Mouse (Mus musculus): Measurements from ENCODE around the gene Ntf3. TPM values are rescaled to one million over a fixed set of nuclear protein-coding genes. Genes with fewer than 3 reads are reported as not detected.

Gene Ntf3
- total and polyA plus RNA-seq, 3 experiments, result not detected

- dilution Hi-C loops (cut with MboI; ENCODE audit: extremely low pct_ligation_motif_present, extremely low pct_unique_long_range_greater_than_20kb, low sequenced_read_pairs), result no loop called here
- Histone ChIP-seq H3K4me3 (replicated peaks in 1 of 3; ENCODE audit: low read depth in 2 of 3, low read length in 2 of 3, poor library complexity in 1 of 3) (no peak overlapping the region), H3K9ac (ENCODE audit: insufficient read depth, low read depth) (no peak overlapping the region), H3K4me1 (ENCODE audit: control insufficient read depth in 1 of 2, insufficient read depth in 2 of 2) (no peaks in the 10 kb centered on the region), H3K27ac (ENCODE audit: insufficient read depth, low read depth) (no peak overlapping the region), H3K79me2 (replicated peaks; ENCODE audit: control insufficient read depth, extremely low read depth, insufficient read depth, poor library complexity, severe bottlenecking) (no peaks in the 10 kb centered on the region), H3K36me3 (replicated peaks in 1 of 2; ENCODE audit: control insufficient read depth in 1 of 2, insufficient read depth in 1 of 2, low read length in 1 of 2) (no peaks in the 10 kb centered on the region), H3K4me2 (ENCODE audit: insufficient read depth, low read depth, poor library complexity, severe bottlenecking) (no peak overlapping the region), H3K27me3 (replicated peaks) (peaks cover 85% of the 10 kb centered on the region), H3K9me3 (replicated peaks; ENCODE audit: low read length) (no peaks in the 10 kb centered on the region)
- no peak for TF ChIP-seq PAX5 (IDR thresholded peaks at IDR 0.05; ENCODE audit: low read length)
- no peak for TF ChIP-seq ELF1 (IDR thresholded peaks at IDR 0.05; ENCODE audit: low read depth, low read length)
- TF ChIP-seq POLR2AphosphoS2 (IDR thresholded peaks at IDR 0.05; ENCODE audit: low read depth, low read length), result no peak
- no peak for TF ChIP-seq SIN3A (IDR thresholded peaks at IDR 0.05; ENCODE audit: low read length)
- TF ChIP-seq CHD2 (IDR thresholded peaks at IDR 0.05; ENCODE audit: low read length), result no peak
- TF ChIP-seq EP300 (IDR thresholded peaks at IDR 0.05; ENCODE audit: low read length), result no peak
- no peak for TF ChIP-seq JUN (IDR thresholded peaks at IDR 0.05; ENCODE audit: insufficient read depth, low read depth, low read length)
- no peak for TF ChIP-seq RCOR1 (conservative IDR thresholded peaks at IDR 0.05; ENCODE audit: low read depth, low read length)
- no peak for TF ChIP-seq CTCF (conservative IDR thresholded peaks at IDR 0.05 in 1 of 2, IDR thresholded peaks at IDR 0.05 in 1 of 2; ENCODE audit: low read depth in 2 of 2, low read length in 2 of 2)
- TF ChIP-seq MYC (IDR thresholded peaks at IDR 0.05; ENCODE audit: low read depth, low read length), result no peak
- no peak for DNase-seq (ENCODE audit: extremely low read depth)
- in situ Hi-C loops (cut with MboI; ENCODE audit: low pct_ligation_motif_present, low pct_unique_long_range_greater_than_20kb, low sequenced_read_pairs), result no loop called here
Observed at GRCm38 (mm10) chr6:126141472-126141871, 25.2 kb downstream of the Ntf3 start.

- no peak overlapping the region for H3K4me2 ChIP-seq (ENCODE audit: insufficient read depth, low read depth, poor library complexity, severe bottlenecking)
- dilution Hi-C loops (cut with MboI; ENCODE audit: extremely low pct_ligation_motif_present, extremely low pct_unique_long_range_greater_than_20kb, low sequenced_read_pairs), result no loop called here
- DNase-seq (ENCODE audit: extremely low read depth), result no peak
- no peak overlapping the region for H3K27ac ChIP-seq (ENCODE audit: insufficient read depth, low read depth)
- no peaks in the 10 kb centered on the region for H3K4me1 ChIP-seq (ENCODE audit: control insufficient read depth in 1 of 2, insufficient read depth in 2 of 2)
- H3K27me3 ChIP-seq (replicated peaks), result peaks cover 79% of the 10 kb centered on the region
- in situ Hi-C loops (cut with MboI; ENCODE audit: low pct_ligation_motif_present, low pct_unique_long_range_greater_than_20kb, low sequenced_read_pairs), result no loop called here
- no peaks in the 10 kb centered on the region for H3K79me2 ChIP-seq (replicated peaks; ENCODE audit: control insufficient read depth, extremely low read depth, insufficient read depth, poor library complexity, severe bottlenecking)
- H3K4me3 ChIP-seq (replicated peaks in 1 of 3; ENCODE audit: low read depth in 2 of 3, low read length in 2 of 3, poor library complexity in 1 of 3), result no peak overlapping the region
- H3K36me3 ChIP-seq (replicated peaks in 1 of 2; ENCODE audit: control insufficient read depth in 1 of 2, insufficient read depth in 1 of 2, low read length in 1 of 2), result no peaks in the 10 kb centered on the region
- H3K9ac ChIP-seq (ENCODE audit: insufficient read depth, low read depth), result no peak overlapping the region
- no peaks in the 10 kb centered on the region for H3K9me3 ChIP-seq (replicated peaks; ENCODE audit: low read length)
- TF ChIP-seq USF1 (IDR thresholded peaks at IDR 0.05; ENCODE audit: low read depth, low read length), result no peak
- TF ChIP-seq ZKSCAN1 (IDR thresholded peaks at IDR 0.05; ENCODE audit: borderline replicate concordance, low read depth, low read length), result no peak
- TF ChIP-seq ZMIZ1 (IDR thresholded peaks at IDR 0.05; ENCODE audit: low read depth, low read length), result no peak
- no peak for TF ChIP-seq TCF12 (IDR thresholded peaks at IDR 0.05; ENCODE audit: low read depth, low read length)
- no peak for TF ChIP-seq GABPA (IDR thresholded peaks at IDR 0.05; ENCODE audit: insufficient replicate concordance, low read depth, low read length)
- no peak for TF ChIP-seq SIN3A (IDR thresholded peaks at IDR 0.05; ENCODE audit: low read length)
- TF ChIP-seq NELFE (IDR thresholded peaks at IDR 0.05; ENCODE audit: low read depth, low read length), result no peak
- no peak for TF ChIP-seq PAX5 (IDR thresholded peaks at IDR 0.05; ENCODE audit: low read length)
- no peak for TF ChIP-seq JUN (IDR thresholded peaks at IDR 0.05; ENCODE audit: insufficient read depth, low read depth, low read length)
- TF ChIP-seq HCFC1 (IDR thresholded peaks at IDR 0.05; ENCODE audit: low read depth, low read length), result no peak
- no peak for TF ChIP-seq ZNF384 (IDR thresholded peaks at IDR 0.05; ENCODE audit: low read depth, low read length)
- TF ChIP-seq MEF2A (IDR thresholded peaks at IDR 0.05; ENCODE audit: borderline replicate concordance, low read depth, low read length), result no peak
- no peak for TF ChIP-seq JUND (conservative IDR thresholded peaks at IDR 0.05; ENCODE audit: low read depth, low read length)
- TF ChIP-seq ETS1 (conservative IDR thresholded peaks at IDR 0.05; ENCODE audit: low read depth, low read length), result no peak
- no peak for TF ChIP-seq MYC (IDR thresholded peaks at IDR 0.05; ENCODE audit: low read depth, low read length)
- TF ChIP-seq MAZ (IDR thresholded peaks at IDR 0.05; ENCODE audit: low read depth, low read length), result no peak
- no peak for TF ChIP-seq CHD1 (IDR thresholded peaks at IDR 0.05; ENCODE audit: low read depth, low read length)
- TF ChIP-seq TBP (conservative IDR thresholded peaks at IDR 0.05; ENCODE audit: low read depth, low read length), result no peak
- no peak for TF ChIP-seq SMC3 (IDR thresholded peaks at IDR 0.05; ENCODE audit: low read depth, low read length)
- TF ChIP-seq NRF1 (IDR thresholded peaks at IDR 0.05; ENCODE audit: low read depth, low read length), result no peak
Observed at GRCm38 (mm10) chr6:126140961-126141360, 25.7 kb downstream of the Ntf3 start.
